Mouse (Mus musculus): ENCODE measurements at regions not wholly inside any gene's neighbourhood (a gene's known extent, or its start where the extent isn't known, plus 50 kb on each side); places are given as distances from the start of the nearest gene placed in this dataset.

GRCm38 (mm10) chr11:20455085-20455864 is 87.8 kb upstream of the Sertad2 start:
- Histone ChIP-seq H3K4me3 (ENCODE audit: low read depth, low read length) (peak overlapping the region; percentile 69), H3K27ac (ENCODE audit: insufficient read depth, low read length) (no peak overlapping the region), H3K27me3 (ENCODE audit: control insufficient read depth, insufficient read depth, low read length, poor library complexity, severe bottlenecking) (no peaks in the 10 kb centered on the region)

GRCm38 (mm10) chr11:20455865-20456648 is 87.0 kb upstream of the Sertad2 start:
- no peaks in the 10 kb centered on the region for H3K27me3 ChIP-seq (ENCODE audit: control insufficient read depth, insufficient read depth, low read length, poor library complexity, severe bottlenecking)
- peak overlapping the region; percentile 69 for H3K4me3 ChIP-seq (ENCODE audit: low read depth, low read length)
- no peak for TF ChIP-seq CTCF (IDR thresholded peaks at IDR 0.05; ENCODE audit: low read depth, low read length)
- peak overlapping the region; percentile 56 for H3K9ac ChIP-seq (ENCODE audit: low read depth, poor library complexity, severe bottlenecking)
- H3K4me1 ChIP-seq (ENCODE audit: control insufficient read depth, insufficient read depth, low read length): no peaks in the 10 kb centered on the region
- no peak overlapping the region for H3K27ac ChIP-seq (ENCODE audit: insufficient read depth, low read length)
- H3K36me3 ChIP-seq (ENCODE audit: control insufficient read depth, insufficient read depth, low read length, poor library complexity, severe bottlenecking): no peaks in the 10 kb centered on the region
- H3K9me3 ChIP-seq (replicated peaks; ENCODE audit: control insufficient read depth, insufficient read depth, low read length, poor library complexity, severe bottlenecking): no peaks in the 10 kb centered on the region

More at GRCm38 (mm10) chr11:20455085-20455864, 87.8 kb upstream of the Sertad2 start:
- H3K4me1 ChIP-seq (ENCODE audit: control insufficient read depth, insufficient read depth, low read length): no peaks in the 10 kb centered on the region
- H3K9ac ChIP-seq (ENCODE audit: low read depth, poor library complexity, severe bottlenecking): peak overlapping the region; percentile 56
- H3K36me3 ChIP-seq (ENCODE audit: control insufficient read depth, insufficient read depth, low read length, poor library complexity, severe bottlenecking): no peaks in the 10 kb centered on the region
- no peaks in the 10 kb centered on the region for H3K9me3 ChIP-seq (replicated peaks; ENCODE audit: control insufficient read depth, insufficient read depth, low read length, poor library complexity, severe bottlenecking)
- TF ChIP-seq CTCF (IDR thresholded peaks at IDR 0.05; ENCODE audit: low read depth, low read length): peak; percentile 98
- peak; percentile 33; the same call in 1 of the 2 replicates for TF ChIP-seq EP300 (IDR thresholded peaks at IDR 0.05; ENCODE audit: insufficient read depth, low read depth, low read length)
- no peak for TF ChIP-seq POLR2A (IDR thresholded peaks at IDR 0.05; ENCODE audit: insufficient read depth, low read length)

GRCm38 (mm10) chr11:20459140-20459539 is 83.9 kb upstream of the Sertad2 start:
- H3K9ac ChIP-seq (ENCODE audit: low read depth, poor library complexity, severe bottlenecking): no peak overlapping the region
- peak; percentile 53 for TF ChIP-seq POLR2A (IDR thresholded peaks at IDR 0.05; ENCODE audit: insufficient read depth, low read length)
- no peak for TF ChIP-seq EP300 (IDR thresholded peaks at IDR 0.05; ENCODE audit: insufficient read depth, low read depth, low read length)
- H3K27ac ChIP-seq (ENCODE audit: insufficient read depth, low read length): no peak overlapping the region
- H3K27me3 ChIP-seq (ENCODE audit: control insufficient read depth, insufficient read depth, low read length, poor library complexity, severe bottlenecking): no peaks in the 10 kb centered on the region
- no peaks in the 10 kb centered on the region for H3K36me3 ChIP-seq (ENCODE audit: control insufficient read depth, insufficient read depth, low read length, poor library complexity, severe bottlenecking)
- H3K4me1 ChIP-seq (ENCODE audit: control insufficient read depth, insufficient read depth, low read length): peaks cover 7% of the 10 kb centered on the region
- H3K9me3 ChIP-seq (replicated peaks; ENCODE audit: control insufficient read depth, insufficient read depth, low read length, poor library complexity, severe bottlenecking): no peaks in the 10 kb centered on the region
- H3K4me3 ChIP-seq (ENCODE audit: low read depth, low read length): peak overlapping the region; percentile 53

GRCm38 (mm10) chr11:20460501-20460921 is 82.5 kb upstream of the Sertad2 start:
- no peaks in the 10 kb centered on the region for H3K9me3 ChIP-seq (replicated peaks; ENCODE audit: control insufficient read depth, insufficient read depth, low read length, poor library complexity, severe bottlenecking)
- no peak overlapping the region for H3K4me3 ChIP-seq (ENCODE audit: low read depth, low read length)
- TF ChIP-seq POLR2A (IDR thresholded peaks at IDR 0.05; ENCODE audit: insufficient read depth, low read length) (no peak), CTCF (IDR thresholded peaks at IDR 0.05; ENCODE audit: low read depth, low read length) (no peak), EP300 (IDR thresholded peaks at IDR 0.05; ENCODE audit: insufficient read depth, low read depth, low read length) (no peak)
- peaks cover 12% of the 10 kb centered on the region for H3K4me1 ChIP-seq (ENCODE audit: control insufficient read depth, insufficient read depth, low read length)
- H3K9ac ChIP-seq (ENCODE audit: low read depth, poor library complexity, severe bottlenecking): no peak overlapping the region
- H3K36me3 ChIP-seq (ENCODE audit: control insufficient read depth, insufficient read depth, low read length, poor library complexity, severe bottlenecking): no peaks in the 10 kb centered on the region
- no peak overlapping the region for H3K27ac ChIP-seq (ENCODE audit: insufficient read depth, low read length)
- H3K27me3 ChIP-seq (ENCODE audit: control insufficient read depth, insufficient read depth, low read length, poor library complexity, severe bottlenecking): no peaks in the 10 kb centered on the region

DNA sequence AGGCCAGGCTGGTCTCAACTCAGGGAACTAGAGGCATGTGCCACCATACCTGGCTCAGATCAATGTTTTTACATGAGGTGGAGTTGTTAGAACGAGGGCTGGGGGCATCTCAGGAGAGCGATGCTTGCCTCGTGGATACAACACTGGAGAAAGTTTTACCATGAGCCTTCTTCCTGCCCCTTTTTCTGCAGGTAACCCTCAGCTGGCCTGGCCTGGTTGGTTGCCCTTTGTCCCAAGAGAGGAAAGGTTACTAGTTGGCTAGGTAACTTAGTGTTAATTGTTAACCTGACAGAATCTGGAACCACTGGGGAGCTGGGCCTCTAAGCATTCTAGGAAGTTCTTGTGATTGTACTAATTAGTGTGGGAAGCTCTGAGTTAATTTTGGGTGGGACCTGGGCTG is 81.0 kb upstream of the Sertad2 start:
- Histone ChIP-seq H3K4me1 (ENCODE audit: control insufficient read depth, insufficient read depth, low read length) (peaks cover 18% of the 10 kb centered on the region), H3K27me3 (ENCODE audit: control insufficient read depth, insufficient read depth, low read length, poor library complexity, severe bottlenecking) (no peaks in the 10 kb centered on the region), H3K9ac (ENCODE audit: low read depth, poor library complexity, severe bottlenecking) (no peak overlapping the region), H3K9me3 (replicated peaks; ENCODE audit: control insufficient read depth, insufficient read depth, low read length, poor library complexity, severe bottlenecking) (no peaks in the 10 kb centered on the region), H3K4me3 (ENCODE audit: low read depth, low read length) (no peak overlapping the region), H3K36me3 (ENCODE audit: control insufficient read depth, insufficient read depth, low read length, poor library complexity, severe bottlenecking) (no peaks in the 10 kb centered on the region), H3K27ac (ENCODE audit: insufficient read depth, low read length) (no peak overlapping the region)
- no peak for TF ChIP-seq EP300 (IDR thresholded peaks at IDR 0.05; ENCODE audit: insufficient read depth, low read depth, low read length)
- no peak for TF ChIP-seq CTCF (IDR thresholded peaks at IDR 0.05; ENCODE audit: low read depth, low read length)
- no peak for TF ChIP-seq POLR2A (IDR thresholded peaks at IDR 0.05; ENCODE audit: insufficient read depth, low read length)

- Histone ChIP-seq H3K27ac (ENCODE audit: insufficient read depth, low read length) (peak overlapping the region; percentile 24), H3K4me1 (ENCODE audit: control insufficient read depth, insufficient read depth, low read length) (peaks cover 20% of the 10 kb centered on the region), H3K36me3 (ENCODE audit: control insufficient read depth, insufficient read depth, low read length, poor library complexity, severe bottlenecking) (no peaks in the 10 kb centered on the region), H3K4me3 (ENCODE audit: low read depth, low read length) (no peak overlapping the region), H3K9ac (ENCODE audit: low read depth, poor library complexity, severe bottlenecking) (no peak overlapping the region), H3K9me3 (replicated peaks; ENCODE audit: control insufficient read depth, insufficient read depth, low read length, poor library complexity, severe bottlenecking) (no peaks in the 10 kb centered on the region), H3K27me3 (ENCODE audit: control insufficient read depth, insufficient read depth, low read length, poor library complexity, severe bottlenecking) (no peaks in the 10 kb centered on the region)
- no peak for TF ChIP-seq POLR2A (IDR thresholded peaks at IDR 0.05; ENCODE audit: insufficient read depth, low read length)
- TF ChIP-seq CTCF (IDR thresholded peaks at IDR 0.05; ENCODE audit: low read depth, low read length): no peak
- peak; percentile 86 for TF ChIP-seq EP300 (IDR thresholded peaks at IDR 0.05; ENCODE audit: insufficient read depth, low read depth, low read length)
Observed at GRCm38 (mm10) chr11:20463173-20463681, 79.8 kb upstream of the Sertad2 start.
